Mouse (Mus musculus): ENCODE results near the gene Vmn2r88.
"Not testable (repeated sequence)": the region's sequence is repeated elsewhere in the genome, so short reads cannot be mapped to it uniquely, and the experiment has no call there.

Gene Vmn2r88

DNA sequence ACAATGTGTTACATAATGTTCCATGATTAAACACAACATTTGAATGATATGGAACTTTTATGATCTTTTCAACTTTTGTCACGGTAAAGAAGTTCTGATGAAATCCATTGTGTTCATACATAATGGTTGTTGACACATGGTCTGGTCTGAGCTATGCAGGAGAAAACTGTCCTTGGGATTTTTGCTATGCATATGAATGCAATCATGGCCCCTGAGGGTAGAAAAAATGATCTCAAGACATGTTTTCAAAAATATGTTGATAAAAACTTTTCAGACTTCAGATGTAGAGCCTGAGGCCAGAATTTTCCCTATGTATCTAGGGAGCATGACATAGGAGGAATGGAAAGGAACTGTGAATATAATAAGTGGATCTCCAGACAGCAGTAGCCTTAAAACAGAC lies at the start of gene Vmn2r88:
TSS of gene Vmn2r88 (plus strand) at position 301 of the 400 bp plus-strand sequence.
- DNase-seq, result no peak

DNA sequence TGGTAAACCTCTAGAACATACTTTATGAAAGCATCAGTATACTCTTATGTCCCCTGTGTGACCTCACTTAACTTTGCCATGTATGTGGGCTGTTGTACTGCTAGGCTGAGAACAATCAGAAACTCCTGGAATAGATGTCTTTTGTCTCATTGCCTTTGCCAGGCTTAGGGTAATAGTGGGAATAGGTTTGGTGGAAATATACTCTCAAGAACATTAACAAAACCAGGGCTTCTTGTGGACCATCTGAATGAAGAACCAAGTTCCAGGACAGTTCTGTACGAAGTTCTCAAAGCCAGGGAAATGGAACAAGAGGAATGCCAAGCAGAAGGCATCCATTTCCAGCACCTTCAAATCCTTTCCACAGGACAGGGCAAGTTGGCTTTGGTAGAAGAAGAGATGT lies 49.2 kb upstream of the Vmn2r88 start, which contains the start of gene Gm7247:
TSS of gene Gm7247 (plus strand) at position 301 of the 400 bp plus-strand sequence.
- DNase-seq, result no peak

DNA sequence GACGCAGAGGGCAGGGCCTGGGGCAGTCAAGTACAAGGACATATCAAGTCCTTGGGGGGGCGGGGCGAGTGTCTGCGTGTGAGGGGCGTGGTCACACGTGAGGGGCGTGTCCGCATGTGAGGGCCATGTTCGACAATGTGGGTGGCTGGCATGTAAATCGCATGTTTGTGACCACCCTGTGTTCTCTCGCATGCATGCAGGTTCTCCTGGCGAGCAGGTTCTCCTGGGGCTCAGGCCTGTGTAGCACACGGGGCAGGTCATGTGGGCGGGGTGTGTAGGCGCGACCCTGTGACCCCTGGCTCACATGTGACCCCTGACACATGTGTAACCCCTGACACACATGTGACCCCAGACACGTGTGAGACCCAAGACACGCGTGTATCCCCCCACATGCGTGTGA lies 27.8 kb upstream of the Vmn2r88 start:
- no peak for DNase-seq

DNA sequence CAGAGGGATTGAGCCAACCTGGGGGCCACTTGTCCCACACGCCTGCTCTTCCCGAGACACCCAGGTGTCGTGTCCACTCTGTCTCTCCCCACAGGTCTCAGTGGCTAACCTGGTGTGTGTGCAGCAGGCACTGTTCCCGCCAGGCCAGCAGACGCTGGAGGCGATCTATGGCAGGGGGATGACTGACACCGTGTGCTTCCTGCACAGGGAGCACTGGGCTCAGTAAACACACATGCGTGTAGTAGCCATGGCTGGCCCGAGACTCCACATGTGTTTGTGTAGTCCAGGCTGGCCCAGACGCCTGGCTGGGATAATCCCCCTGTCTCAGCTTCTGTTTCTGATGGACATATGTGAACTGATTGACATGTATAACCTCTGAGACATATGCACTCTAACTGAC lies 26.3 kb upstream of the Vmn2r88 start:
- DNase-seq, result no peak

DNA sequence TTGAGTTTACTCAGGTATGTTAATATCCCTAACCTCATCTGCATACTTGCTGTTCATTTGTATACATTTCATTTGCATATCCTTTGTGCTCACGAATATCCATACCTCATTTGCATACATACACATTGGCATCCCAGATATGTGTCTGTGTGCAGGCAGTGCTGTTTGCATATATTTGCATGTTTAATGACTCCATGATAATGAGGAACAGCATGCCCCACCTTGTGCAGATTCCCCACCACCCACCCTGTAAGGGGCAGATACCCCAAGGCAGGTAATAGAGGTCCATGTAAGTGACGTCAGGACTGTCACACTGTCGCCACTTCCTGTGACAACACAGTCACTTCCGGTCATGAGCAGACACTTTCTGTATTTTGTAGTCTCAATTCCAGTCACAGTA lies 24.9 kb upstream of the Vmn2r88 start:
- DNase-seq, result no peak

DNA sequence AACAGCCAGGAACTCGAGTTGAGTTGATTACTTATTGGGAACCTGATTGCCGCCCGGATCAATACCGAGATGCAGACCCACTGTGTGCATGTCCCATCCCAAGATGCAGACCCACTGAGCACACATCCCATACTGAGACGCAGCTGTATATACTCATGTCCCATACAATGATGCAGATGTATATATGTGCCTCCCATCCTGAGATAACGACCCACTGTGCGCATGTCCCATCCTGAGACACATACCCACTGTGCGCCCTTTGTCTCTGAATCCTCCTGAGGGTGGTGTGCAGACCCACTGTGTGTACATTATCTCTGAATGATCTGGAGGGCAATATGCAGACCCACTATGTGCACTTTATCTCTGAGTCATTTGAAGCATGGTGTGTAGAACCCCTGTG lies 22.9 kb upstream of the Vmn2r88 start:
- DNase-seq, result no peak

DNA sequence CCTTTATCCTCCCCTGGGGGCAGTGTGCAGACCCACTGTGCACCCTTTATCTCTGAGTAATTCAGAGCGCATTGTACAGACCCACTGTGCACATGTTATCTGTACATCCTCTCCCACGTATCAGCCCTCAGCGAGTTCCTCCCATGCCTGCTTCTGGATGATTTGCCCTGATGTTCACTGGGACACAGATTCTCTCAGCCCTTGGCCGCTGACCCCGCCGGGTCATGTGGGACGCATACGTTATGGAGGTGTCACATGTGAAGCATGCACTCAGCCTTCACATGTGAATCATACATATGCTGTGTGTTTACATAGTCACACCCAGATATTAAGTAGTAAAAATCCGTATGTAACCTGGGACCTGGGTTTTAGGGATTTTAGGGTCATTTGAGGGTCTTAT lies 22.4 kb upstream of the Vmn2r88 start:
- DNase-seq, result no peak

DNA sequence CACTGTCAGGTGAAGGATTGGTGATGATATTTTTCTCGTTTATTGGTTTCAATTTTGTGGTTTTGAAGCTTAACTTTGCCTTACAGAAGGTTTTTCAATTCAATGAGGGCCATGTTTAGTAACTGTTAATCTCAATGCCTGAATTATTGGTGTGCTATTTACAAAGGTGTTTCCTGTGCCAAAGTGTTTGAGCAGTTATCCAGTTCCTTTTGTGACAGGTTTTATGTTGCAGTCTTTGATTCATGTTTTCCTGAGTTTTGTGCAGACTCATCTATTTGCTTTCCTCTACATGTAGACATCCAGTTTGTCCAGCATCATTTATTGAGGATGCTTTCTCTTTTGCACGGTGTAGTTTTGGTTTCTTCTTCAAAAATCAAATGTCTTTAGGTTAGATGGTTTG lies 13.3 kb downstream of the Vmn2r88 start:
- no peak for DNase-seq

DNA sequence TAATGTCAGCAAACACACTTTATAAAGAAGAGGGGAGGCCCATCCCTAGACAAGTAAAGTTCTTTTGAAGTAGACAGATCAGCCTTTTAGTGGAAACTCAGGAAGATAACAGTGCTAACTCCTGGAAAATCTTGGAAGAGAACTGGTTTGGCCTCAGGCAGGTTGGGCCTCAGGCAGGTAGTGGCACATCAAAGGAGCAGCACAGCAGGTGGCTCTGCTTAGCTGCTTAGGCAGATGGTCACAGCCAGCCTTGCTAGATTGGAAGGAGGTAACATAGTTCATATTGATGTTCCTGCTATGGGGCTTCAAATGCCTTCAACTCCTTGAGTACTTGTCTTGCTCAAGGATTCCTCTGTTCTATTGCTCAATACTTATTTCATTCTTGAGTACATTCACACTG lies 19.5 kb downstream of the Vmn2r88 start:
- peak in 1 of 2 experiments; percentile 23 for DNase-seq

DNA sequence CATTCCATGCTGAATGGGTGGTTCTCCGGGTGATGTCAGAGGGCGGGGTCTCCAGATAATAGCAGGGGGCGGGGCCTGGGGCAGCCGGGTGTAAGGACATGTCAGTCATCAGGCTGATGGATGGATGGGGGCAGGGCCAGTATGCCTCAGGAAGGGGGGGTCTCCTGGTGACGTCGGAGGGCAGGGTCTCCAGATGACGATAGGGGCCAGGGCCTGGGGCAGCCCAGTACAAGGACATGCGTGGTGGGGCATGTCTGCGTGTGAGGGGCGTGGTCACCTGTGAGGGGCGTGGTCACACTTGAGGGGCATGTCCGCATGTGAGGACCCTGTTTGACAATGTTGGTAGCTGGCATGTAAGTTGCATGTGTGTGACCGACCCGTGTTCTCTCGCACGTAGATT lies 23.9 kb downstream of the Vmn2r88 start:
- DNase-seq, result no peak

DNA sequence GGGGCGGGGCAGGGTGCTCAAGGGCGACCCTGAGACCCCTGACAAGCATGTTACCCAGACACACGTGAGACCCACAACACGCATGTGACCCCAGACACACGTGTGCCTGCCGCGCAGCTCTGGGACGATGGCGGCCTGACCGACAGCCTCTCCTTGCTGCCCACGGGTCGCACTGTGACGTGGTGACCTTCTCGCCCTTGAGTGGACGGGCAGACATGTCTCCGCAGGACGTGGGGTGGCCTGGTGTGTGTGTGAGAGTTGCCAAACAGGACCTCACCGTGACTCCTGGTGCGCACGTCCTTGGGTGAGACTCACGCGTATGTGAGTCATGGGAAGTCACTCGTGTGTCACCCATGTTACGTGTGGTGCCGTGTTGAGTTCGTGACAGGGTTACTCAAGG lies 24.4 kb downstream of the Vmn2r88 start:
- DNase-seq, result no peak

DNA sequence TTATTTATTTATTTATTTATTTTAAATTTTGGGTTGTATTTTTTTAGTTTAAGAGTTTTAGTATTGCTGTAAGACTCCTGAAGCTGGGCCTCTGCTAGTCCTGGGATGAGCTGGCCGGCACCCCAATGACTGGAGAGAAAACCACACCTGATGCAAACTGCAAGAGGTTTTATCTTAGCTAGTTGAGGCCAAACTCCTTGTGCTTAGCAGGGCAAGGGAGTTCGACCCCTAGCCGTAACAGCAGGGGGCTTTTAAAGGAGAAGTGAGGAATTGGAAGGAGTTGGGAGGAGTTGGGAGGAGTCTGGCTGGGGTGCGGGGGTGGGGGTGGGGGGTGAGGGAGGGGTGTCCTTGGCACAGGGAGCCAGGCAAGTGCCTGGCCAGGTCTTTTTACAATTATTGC lies 28.3 kb downstream of the Vmn2r88 start:
- no peak for DNase-seq

DNA sequence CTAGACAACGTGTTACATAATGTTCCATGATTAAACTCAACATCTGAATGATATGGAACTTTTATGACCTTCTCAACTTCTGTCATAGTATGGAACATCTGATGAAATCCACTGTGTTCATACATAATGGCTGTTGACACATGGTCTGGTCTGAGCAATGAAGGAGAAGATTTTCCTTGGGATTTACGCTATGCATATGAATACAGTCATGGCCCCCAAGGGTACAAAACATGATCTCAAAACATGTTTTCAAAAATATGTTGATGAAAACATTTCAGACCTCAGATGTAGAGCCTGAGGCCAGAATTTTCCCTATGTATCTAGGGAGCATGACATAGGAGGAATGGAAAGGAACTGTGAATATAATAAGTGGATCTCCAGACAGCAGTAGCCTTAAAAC lies 40.9 kb downstream of the Vmn2r88 start, which contains the start of gene Vmn2r89:
TSS of gene Vmn2r89 (plus strand) at position 301 of the 400 bp plus-strand sequence.
- DNase-seq, result not testable (repeated sequence)
